Mouse (Mus musculus) cerebellum, postnatal 4 days (tissue): ENCODE measurements around the gene Prx.

Experiments used
- DNase-seq, 2 experiments: peaks; one replicate each; pipeline ENCODE4 v3.0.0; 2022; ENCODE audit warnings: low spot score in 2 of 2, mixed read lengths in 1 of 2

Gene Prx

DNA sequence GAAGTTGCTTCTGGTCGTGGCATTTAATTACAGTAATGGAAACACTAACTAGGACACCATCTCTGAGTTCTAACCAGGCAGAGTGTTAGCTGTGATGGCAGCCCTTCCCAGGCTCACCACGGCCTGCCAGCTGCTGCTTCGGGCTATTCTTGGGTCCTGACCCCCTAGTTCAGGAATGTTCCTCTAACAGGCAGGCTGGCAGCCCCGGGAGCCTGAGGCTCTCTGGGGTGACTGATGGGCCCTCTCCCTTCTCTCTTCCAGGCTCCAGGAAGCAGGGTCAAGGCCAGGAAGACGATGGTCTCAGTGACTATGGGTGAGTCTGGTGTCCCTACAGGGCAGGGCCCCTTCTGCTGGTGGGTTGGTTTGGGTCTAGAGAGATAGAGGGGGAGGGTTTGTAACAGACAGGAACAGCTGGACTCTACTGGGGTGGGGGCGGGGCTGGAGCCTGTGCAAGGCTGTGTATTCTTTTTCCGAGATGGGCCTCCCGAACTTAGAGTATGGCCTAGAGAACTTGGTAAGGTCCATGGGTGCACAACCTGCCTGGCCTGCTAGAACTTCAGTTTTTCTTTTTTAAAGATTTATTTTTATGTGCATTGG lies 61.3 kb downstream of the Prx start:
- DNase-seq = no peak

DNA sequence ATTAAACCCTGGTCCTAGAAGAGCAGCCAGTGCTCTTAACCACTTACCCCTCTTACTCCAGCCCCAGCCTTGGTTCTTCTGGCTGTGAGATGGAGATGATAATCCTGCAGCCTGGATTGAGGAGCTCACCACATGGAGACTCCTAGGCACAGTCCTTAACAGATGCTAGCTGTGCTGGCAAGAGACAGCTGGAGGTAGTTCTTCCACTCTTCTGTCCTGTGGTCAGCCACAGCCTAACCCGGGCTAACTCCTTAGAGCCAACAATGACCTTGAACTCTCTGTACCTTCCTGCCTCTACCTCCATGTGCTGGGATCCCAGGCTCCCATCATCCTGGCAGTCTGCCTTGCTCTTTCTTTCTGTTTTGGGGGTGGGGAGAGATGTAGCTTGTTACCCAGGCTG lies 61.9 kb downstream of the Prx start:
- DNase-seq = no peak
